Mouse (Mus musculus): ENCODE data around the gene Wnt5a. TPM values are rescaled to one million over a fixed set of nuclear protein-coding genes. Genes with fewer than 3 reads are reported as not detected.

The Wnt5a gene
- polyA plus RNA-seq, 1 experiment from 2014 or later, result 37.2 TPM

GRCm38 (mm10) chr14:28531531-28531930 lies 27.0 kb downstream of the Wnt5a start:
- no peak for ATAC-seq (replicated peaks; ENCODE audit: insufficient number of reproducible peaks, low FRiP score, low TSS enrichment)
- Histone ChIP-seq H3K4me2 (no peak overlapping the region), H3K4me1 (ENCODE audit: control insufficient read depth, insufficient read depth, low read length) (no peaks in the 10 kb centered on the region), H3K4me3 (ENCODE audit: low read depth, low read length) (no peak overlapping the region), H3K9ac (ENCODE audit: low read depth, low read length) (no peak overlapping the region), H3K9me3 (replicated peaks; ENCODE audit: control insufficient read depth, low read length) (no peaks in the 10 kb centered on the region), H3K27me3 (ENCODE audit: control insufficient read depth, insufficient read depth, low read length) (no peaks in the 10 kb centered on the region), H3K36me3 (ENCODE audit: control insufficient read depth, insufficient read depth, low read length) (no peaks in the 10 kb centered on the region), H3K27ac (ENCODE audit: low read depth, low read length) (no peak overlapping the region)
- 29% methylated on average over 1 of the region's 1 CpGs for WGBS (ENCODE audit: insufficient replicate concordance)

- Histone ChIP-seq H3K4me1 (ENCODE audit: control insufficient read depth, insufficient read depth, low read length) (no peaks in the 10 kb centered on the region), H3K4me2 (peak overlapping the region; percentile 3; the same call in 1 of the 2 replicates), H3K9me3 (replicated peaks; ENCODE audit: control insufficient read depth, low read length) (no peaks in the 10 kb centered on the region), H3K27me3 (ENCODE audit: control insufficient read depth, insufficient read depth, low read length) (no peaks in the 10 kb centered on the region), H3K27ac (ENCODE audit: low read depth, low read length) (no peak overlapping the region), H3K4me3 (ENCODE audit: low read depth, low read length) (no peak overlapping the region), H3K9ac (ENCODE audit: low read depth, low read length) (no peak overlapping the region), H3K36me3 (ENCODE audit: control insufficient read depth, insufficient read depth, low read length) (no peaks in the 10 kb centered on the region)
- ATAC-seq (replicated peaks; ENCODE audit: insufficient number of reproducible peaks, low FRiP score, low TSS enrichment), result no peak
- 57% methylated on average over 11 of the region's 11 CpGs for WGBS (ENCODE audit: insufficient replicate concordance)
These were observed 28.4 kb downstream of the Wnt5a start for GRCm38 (mm10) chr14:28532943-28533342.

DNA sequence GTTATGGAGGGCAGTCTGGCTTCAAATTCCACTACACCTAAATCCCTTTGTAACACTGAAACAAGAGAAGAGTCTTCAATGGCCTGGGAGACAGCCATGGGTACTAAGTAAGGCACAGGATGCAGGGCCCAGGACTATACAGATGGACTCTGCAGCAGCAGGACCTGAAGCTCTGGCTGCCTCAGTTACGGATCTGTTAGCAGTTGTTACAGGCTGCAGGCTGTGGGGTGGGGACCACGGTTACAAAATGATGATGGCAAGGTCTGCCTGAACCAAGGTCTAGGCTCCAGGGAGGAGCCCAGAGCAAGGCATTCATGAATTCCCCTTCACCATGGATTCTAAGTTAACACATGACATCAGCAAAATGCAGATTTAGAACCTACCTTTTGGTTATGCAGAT lies 29.3 kb downstream of the Wnt5a start:
- no peak for ATAC-seq (replicated peaks; ENCODE audit: insufficient number of reproducible peaks, low FRiP score, low TSS enrichment)
- H3K4me1 ChIP-seq (ENCODE audit: control insufficient read depth, insufficient read depth, low read length), result no peaks in the 10 kb centered on the region
- no peak overlapping the region for H3K9ac ChIP-seq (ENCODE audit: low read depth, low read length)
- no peak overlapping the region for H3K4me2 ChIP-seq
- H3K9me3 ChIP-seq (replicated peaks; ENCODE audit: control insufficient read depth, low read length), result no peaks in the 10 kb centered on the region
- no peak overlapping the region for H3K27ac ChIP-seq (ENCODE audit: low read depth, low read length)
- no peaks in the 10 kb centered on the region for H3K36me3 ChIP-seq (ENCODE audit: control insufficient read depth, insufficient read depth, low read length)
- H3K4me3 ChIP-seq (ENCODE audit: low read depth, low read length), result no peak overlapping the region
- WGBS (ENCODE audit: insufficient replicate concordance), result 63% methylated on average over 2 of the region's 2 CpGs
- H3K27me3 ChIP-seq (ENCODE audit: control insufficient read depth, insufficient read depth, low read length), result no peaks in the 10 kb centered on the region

- Histone ChIP-seq H3K9me3 (replicated peaks; ENCODE audit: control insufficient read depth, low read length) (no peaks in the 10 kb centered on the region), H3K27ac (ENCODE audit: low read depth, low read length) (no peak overlapping the region), H3K9ac (ENCODE audit: low read depth, low read length) (no peak overlapping the region), H3K4me3 (ENCODE audit: low read depth, low read length) (no peak overlapping the region), H3K4me1 (ENCODE audit: control insufficient read depth, insufficient read depth, low read length) (no peaks in the 10 kb centered on the region), H3K36me3 (ENCODE audit: control insufficient read depth, insufficient read depth, low read length) (no peaks in the 10 kb centered on the region), H3K27me3 (ENCODE audit: control insufficient read depth, insufficient read depth, low read length) (0 out of 2 replicates have a peak, but pooled peaks cover 2% of the 10 kb centered on the region), H3K4me2 (no peak overlapping the region)
- no peak for ATAC-seq (replicated peaks; ENCODE audit: insufficient number of reproducible peaks, low FRiP score, low TSS enrichment)
- WGBS (ENCODE audit: insufficient replicate concordance), result 74% methylated on average over 4 of the region's 4 CpGs
These were observed 31.3 kb downstream of the Wnt5a start for GRCm38 (mm10) chr14:28535814-28536213.

- WGBS (ENCODE audit: insufficient replicate concordance), result 83% methylated on average over 6 of the region's 6 CpGs
- Histone ChIP-seq H3K9ac (ENCODE audit: low read depth, low read length) (no peak overlapping the region), H3K36me3 (ENCODE audit: control insufficient read depth, insufficient read depth, low read length) (no peaks in the 10 kb centered on the region), H3K4me2 (no peak overlapping the region), H3K9me3 (replicated peaks; ENCODE audit: control insufficient read depth, low read length) (no peaks in the 10 kb centered on the region), H3K27ac (ENCODE audit: low read depth, low read length) (no peak overlapping the region), H3K4me1 (ENCODE audit: control insufficient read depth, insufficient read depth, low read length) (no peaks in the 10 kb centered on the region), H3K27me3 (ENCODE audit: control insufficient read depth, insufficient read depth, low read length) (0 out of 2 replicates have a peak, but pooled peaks cover 2% of the 10 kb centered on the region), H3K4me3 (ENCODE audit: low read depth, low read length) (no peak overlapping the region)
- ATAC-seq (replicated peaks; ENCODE audit: insufficient number of reproducible peaks, low FRiP score, low TSS enrichment), result no peak
These were observed 35.0 kb downstream of the Wnt5a start for GRCm38 (mm10) chr14:28539577-28539976.

- no peaks in the 10 kb centered on the region for H3K9me3 ChIP-seq (replicated peaks; ENCODE audit: control insufficient read depth, low read length)
- no peak overlapping the region for H3K9ac ChIP-seq (ENCODE audit: low read depth, low read length)
- 64% methylated on average over 4 of the region's 4 CpGs for WGBS (ENCODE audit: insufficient replicate concordance)
- H3K36me3 ChIP-seq (ENCODE audit: control insufficient read depth, insufficient read depth, low read length), result no peaks in the 10 kb centered on the region
- no peak overlapping the region for H3K4me2 ChIP-seq
- no peak for ATAC-seq (replicated peaks; ENCODE audit: insufficient number of reproducible peaks, low FRiP score, low TSS enrichment)
- H3K27me3 ChIP-seq (ENCODE audit: control insufficient read depth, insufficient read depth, low read length), result 0 out of 2 replicates have a peak, but pooled peaks cover 2% of the 10 kb centered on the region
- no peak overlapping the region for H3K27ac ChIP-seq (ENCODE audit: low read depth, low read length)
- H3K4me3 ChIP-seq (ENCODE audit: low read depth, low read length), result no peak overlapping the region
- H3K4me1 ChIP-seq (ENCODE audit: control insufficient read depth, insufficient read depth, low read length), result no peaks in the 10 kb centered on the region
These were observed 37.7 kb downstream of the Wnt5a start for GRCm38 (mm10) chr14:28542117-28542741.

GRCm38 (mm10) chr14:28561861-28562260 lies 57.3 kb downstream of the Wnt5a start:
- no peak overlapping the region for H3K4me3 ChIP-seq (ENCODE audit: low read depth, low read length)
- no peak overlapping the region for H3K9ac ChIP-seq (ENCODE audit: low read depth, low read length)
- H3K9me3 ChIP-seq (replicated peaks; ENCODE audit: control insufficient read depth, low read length), result no peaks in the 10 kb centered on the region
- no peaks in the 10 kb centered on the region for H3K27me3 ChIP-seq (ENCODE audit: control insufficient read depth, insufficient read depth, low read length)
- ATAC-seq (replicated peaks; ENCODE audit: insufficient number of reproducible peaks, low FRiP score, low TSS enrichment), result no peak
- no peaks in the 10 kb centered on the region for H3K36me3 ChIP-seq (ENCODE audit: control insufficient read depth, insufficient read depth, low read length)
- WGBS (ENCODE audit: insufficient replicate concordance), result 57% methylated on average over 6 of the region's 6 CpGs
- H3K4me1 ChIP-seq (ENCODE audit: control insufficient read depth, insufficient read depth, low read length), result no peaks in the 10 kb centered on the region
- H3K27ac ChIP-seq (ENCODE audit: low read depth, low read length), result no peak overlapping the region
- H3K4me2 ChIP-seq, result no peak overlapping the region
